Mouse (Mus musculus) adrenal gland, postnatal 25 days (tissue): ENCODE data around the gene Zfp292. TPM values are rescaled to one million over a fixed set of nuclear protein-coding genes. Genes with fewer than 3 reads are reported as not detected.

Experiments
- DNase-seq: peaks from one replicate; pipeline ENCODE4 v3.0.0; 2021; ENCODE audit warnings: mixed read lengths
- total RNA-seq: library from RNA; stranded (reverse); gene quantifications from 2 replicates; pipeline ENCODE4 v1.2.3, GENCODE M21; 2021

Zfp292 gene
- total RNA-seq, 1 experiment from 2014 or later: 22.6 TPM

- DNase-seq: no peak
Observed at GRCm38 (mm10) chr4:34882291-34882769, 430 bp downstream of the Zfp292 start.

DNA sequence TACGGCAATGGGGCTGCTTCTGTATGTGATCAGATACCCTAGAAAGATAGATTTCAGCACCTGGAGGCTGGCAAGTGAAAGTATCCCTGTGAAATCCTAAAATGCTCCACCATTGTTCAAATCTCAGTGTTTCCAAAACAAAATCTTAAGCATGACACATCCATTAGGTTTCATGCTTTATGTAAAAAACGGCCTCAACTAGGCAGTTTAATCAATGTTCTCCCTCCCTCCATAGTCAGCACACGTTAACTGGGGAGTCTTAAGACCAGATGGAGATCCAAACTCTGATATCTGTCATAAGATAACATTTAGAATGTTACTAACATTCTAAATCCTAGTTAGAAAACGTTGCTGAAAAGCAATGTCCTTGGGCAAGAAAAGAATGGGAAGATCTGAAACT is 909 bp downstream of the Zfp292 start:
- DNase-seq: no peak

DNA sequence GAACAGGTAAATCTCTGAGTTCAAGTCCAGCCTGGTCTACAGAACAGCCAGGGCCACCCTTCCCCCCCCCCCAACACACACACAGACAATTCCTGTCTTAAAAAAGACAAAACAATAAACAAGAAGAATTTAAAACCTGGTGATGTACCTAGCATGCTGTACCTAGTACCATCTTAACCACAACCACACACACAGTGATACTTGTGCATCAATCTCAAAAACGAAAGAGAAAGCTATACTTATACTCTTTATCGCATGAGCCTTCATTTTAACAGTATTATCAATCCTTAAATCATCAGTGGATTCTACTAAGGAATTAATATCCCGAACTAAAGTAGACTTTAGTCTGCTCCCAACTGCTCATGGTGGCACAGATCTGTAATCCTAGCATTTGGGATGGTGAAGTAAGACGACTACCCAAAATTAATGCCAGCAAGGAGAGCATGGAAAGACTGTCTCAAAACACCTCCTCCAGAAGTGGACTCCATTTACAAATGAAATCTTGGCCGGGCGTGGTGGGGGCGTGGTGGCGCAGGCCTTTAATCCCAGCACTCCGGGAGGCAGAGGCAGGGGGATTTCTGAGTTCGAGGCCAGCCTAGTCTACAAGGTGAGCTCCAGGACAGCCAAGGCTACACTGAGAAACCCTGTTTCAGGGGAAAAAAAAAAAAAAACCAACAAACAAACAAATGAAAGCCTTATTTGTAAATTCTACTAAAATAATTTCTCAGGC is 1.7 kb downstream of the Zfp292 start:
- no peak for DNase-seq

DNA sequence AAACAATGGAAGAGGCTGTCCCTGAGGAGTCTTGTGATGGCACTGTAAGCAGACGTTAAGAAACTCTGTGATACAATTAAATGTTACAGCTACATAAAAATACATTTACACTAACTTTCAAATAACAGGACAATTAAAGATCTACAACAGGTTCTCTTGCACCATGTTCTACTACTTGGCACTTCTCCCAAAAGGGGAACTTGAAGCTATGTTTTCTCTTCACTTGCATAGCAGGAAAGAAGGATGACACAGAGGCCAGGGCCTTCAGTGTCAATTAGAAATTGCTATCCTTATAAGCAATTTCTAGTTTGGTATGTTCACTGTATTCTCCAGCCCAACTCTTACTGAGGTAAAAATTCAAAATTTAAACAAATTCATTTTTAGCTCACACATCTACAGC is 8.5 kb downstream of the Zfp292 start:
- no peak for DNase-seq

DNA sequence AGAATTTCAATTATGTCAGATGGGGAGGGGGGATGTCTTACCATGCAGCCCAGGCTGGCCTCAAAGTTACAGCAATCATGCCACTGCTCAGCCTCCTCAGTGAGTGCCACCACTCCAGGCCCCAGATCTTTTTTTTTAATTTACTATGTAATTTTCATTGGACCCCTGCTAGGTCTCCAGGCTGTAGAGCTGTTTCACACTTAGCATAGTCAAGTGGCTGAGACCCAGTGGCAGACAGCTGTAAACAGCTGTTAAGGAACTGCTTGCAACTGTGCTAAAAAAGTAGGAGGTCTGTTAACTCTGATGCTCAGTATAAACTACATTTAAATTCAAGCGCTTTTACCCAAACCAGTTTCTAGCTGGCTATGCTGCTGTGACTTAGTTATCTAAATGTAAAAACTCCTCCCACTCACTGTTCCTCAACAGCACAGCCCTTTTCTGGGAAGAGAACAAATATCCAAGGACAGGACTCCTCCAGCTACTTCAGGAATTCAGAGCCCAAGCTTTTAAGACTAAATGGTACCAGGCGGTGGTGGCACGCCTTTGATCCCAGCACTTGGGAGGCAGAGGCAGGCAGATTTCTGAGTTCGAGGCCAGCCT is 9.8 kb downstream of the Zfp292 start:
- no peak for DNase-seq

DNA sequence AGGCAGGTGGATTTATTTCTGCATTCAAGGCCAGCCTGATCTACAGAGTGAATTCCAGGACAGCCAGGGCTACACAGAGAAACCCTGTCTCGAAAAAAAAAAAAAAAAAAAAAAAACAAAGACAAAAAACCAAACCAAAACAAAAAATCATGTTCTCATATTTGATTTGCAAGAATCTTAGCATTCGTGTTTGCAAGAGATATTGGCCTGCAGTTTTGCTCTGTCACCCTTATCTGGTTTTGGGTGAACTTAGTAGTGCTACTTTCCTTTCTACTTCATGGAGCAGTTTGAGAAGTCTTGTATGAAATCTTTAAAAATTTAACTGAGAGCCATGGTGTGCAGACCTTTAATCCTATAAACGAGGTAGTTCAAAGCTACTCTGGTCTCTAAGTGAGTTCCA is 12.9 kb downstream of the Zfp292 start:
- no peak for DNase-seq

DNA sequence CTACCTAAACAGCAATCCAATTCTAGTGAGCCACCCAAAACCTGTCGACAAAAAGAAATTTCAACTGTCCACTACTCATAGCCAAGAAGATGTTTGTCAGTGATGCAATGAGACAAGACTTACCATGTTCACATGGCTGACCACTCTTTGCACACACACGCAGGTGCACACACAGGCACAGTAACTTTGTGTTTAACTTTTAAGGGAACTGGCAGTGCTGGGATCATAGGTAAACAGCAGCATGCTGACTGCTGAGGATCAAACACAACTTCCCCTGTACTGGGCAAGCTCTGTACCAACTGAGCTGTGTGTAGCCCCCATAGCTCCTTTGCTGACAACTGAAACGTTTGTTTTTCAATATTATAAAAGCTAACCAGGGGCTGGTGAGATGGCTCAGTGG is 21.3 kb downstream of the Zfp292 start:
- DNase-seq: no peak

DNA sequence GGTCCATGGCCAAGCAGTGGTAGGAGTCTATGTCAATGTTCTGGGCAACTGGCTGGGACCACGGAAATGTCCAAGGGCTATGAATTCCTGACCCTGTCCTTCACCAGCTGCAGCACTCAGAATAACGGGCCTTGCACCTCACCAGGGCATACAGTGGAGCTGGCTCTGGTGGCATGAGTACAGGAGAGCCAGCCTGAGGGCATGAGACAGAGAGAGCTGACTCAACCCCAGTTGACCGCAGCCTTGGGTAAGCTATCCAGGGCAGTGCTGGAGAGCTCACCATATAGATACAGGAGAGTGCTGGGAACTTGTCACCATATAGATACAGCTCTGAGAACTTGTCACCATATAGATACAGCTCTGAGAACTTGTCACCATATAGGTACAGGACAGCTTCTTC is 23.3 kb downstream of the Zfp292 start:
- DNase-seq: peak; percentile 23

DNA sequence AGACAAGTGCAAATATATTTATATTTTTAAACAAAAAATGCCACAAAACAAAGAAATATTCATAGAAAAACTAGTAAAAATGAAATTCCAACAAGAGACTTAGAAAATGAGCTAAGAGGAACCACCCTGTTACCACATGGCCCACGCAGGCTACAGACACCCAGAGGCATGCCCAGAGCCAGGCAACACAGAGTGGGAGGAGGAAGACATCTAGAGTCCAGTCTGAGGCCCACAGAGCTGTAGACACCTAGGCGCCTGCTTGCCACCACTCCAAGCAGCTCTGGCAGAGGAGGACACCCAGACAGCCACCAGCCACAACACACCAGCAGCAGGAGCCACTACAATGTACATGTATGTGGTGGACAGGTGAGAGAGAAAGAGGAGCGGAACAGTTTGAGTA is 23.9 kb downstream of the Zfp292 start:
- DNase-seq: no peak

DNA sequence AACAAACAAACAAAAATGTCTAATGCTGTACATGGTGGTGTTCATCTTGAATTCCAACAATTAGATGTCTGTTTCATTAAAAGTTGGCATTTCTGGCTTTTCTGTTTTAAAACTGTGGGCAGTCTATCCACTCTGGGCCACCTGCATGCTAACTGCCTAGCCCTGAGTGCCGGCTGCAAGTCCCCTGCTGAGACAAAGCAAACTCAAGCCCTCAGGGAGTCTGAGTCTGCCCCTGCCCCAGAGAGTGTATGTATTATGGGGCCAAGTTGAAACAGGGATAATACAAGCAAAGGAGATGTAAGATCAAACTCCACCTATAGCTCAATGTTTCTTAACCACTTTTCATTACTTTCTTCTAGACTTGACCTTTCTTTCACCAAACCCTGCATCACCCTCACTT is 26.8 kb downstream of the Zfp292 start:
- no peak for DNase-seq

- no peak for DNase-seq
Observed at GRCm38 (mm10) chr4:34852051-34852450, 30.7 kb downstream of the Zfp292 start.

DNA sequence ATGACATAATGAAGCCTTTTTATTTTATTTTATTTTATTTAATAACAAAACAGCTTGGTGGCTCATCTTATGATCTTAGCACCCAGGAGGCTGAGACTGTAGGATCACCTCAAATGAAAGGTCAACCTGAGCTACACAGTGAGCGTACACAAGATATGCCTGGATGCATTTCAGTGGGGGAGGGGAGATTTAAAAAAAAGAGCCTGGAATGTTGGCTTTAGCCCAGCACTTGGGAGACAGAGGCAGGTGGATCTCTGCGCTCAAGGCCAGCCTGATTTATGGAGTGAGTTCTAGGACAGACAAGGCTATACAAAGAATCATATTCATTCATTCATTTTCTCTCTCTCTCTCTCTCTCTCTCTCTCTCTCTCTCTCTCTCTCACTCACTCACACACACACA is 32.6 kb downstream of the Zfp292 start:
- no peak for DNase-seq

DNA sequence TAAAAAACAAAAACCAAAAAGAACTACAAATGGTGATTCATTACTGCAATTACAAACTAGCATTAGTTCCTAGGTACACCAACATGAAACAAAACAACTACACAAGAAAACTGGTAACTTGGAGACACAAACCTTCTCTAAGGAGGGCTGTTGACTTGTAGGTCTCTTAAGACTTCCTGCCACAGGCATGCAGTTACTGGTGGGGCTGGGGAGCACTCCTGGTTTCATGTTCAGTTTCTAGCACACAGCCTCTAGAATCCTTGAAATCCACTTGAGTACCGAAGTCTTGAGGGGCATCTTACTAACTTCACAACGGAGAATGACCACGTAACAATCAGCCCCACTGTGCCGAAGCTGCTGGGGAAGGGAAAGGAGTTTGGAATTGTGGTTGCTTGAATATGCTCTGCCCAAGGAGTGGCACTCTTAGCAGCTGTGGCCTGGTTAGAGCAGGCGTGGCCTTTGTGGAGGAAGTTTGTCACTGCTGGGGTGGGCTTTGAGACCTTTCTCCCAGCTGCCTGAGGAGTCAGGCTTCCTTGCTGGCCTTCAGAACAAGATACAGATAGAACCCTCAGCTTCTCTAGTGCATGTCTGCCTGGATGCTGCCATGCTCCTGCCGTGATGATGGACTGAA is 35.0 kb downstream of the Zfp292 start:
- DNase-seq: no peak

- DNase-seq: no peak
Observed at GRCm38 (mm10) chr4:34843839-34844238, 38.9 kb downstream of the Zfp292 start.

GRCm38 (mm10) chr4:34842826-34843225 is 39.9 kb downstream of the Zfp292 start:
- DNase-seq: no peak

GRCm38 (mm10) chr4:34831496-34831895 is 51.3 kb downstream of the Zfp292 start:
- no peak for DNase-seq

DNA sequence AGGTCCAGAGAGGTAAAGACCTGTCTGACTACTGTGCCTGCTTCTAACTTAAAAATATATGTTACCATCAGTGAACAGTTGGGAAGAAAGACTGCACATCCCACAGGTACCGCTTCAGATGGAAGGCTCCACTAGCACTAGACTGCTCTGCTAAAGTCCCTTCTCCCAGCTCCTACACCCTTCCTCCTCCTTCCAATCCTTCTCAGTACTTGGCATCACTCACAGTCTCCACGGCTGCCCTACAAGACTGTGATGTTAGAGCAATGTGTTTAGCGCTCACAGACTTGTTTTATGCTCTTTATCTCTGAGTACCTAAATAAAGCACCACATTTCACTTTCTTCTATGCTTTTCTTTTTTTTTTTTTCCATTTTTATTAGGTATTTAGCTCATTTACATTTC is 53.3 kb downstream of the Zfp292 start:
- DNase-seq: no peak

DNA sequence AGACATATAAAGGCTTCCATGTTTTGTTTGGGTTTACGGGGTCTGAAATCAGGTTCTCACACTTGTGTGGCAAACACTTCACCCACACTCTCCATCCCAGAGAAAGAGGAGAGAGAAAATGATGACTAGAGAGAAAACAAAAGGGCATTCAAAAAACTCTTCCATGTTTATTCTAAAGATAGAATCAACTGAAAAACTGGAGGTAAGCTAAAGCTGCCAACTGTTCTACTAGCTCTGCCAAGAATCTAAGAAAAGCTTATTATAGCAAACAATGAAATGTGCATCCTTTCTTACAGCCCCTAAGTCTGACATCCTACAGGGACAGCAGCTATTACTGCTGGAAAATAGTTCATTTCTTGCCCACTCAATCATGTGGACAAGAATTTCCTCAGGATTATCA is 58.9 kb downstream of the Zfp292 start:
- DNase-seq: no peak

DNA sequence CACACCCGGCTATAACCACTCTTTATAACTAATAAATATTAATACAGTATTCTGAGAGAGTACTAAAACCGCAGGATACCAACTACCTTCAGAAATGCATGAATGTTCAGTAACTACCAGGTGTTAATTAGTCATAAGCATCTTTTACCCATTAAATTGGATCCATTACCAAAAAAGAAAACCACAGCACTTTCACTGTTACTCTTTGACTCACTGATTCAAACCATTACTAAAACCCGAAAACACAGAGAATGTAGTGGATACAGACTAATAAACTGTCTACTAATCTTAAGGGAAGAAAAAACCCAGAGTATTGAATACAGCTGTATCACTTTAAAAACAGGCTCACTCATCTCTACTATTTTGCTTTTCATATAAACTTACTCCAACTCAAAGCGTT is 62.9 kb downstream of the Zfp292 start:
- DNase-seq: no peak

DNA sequence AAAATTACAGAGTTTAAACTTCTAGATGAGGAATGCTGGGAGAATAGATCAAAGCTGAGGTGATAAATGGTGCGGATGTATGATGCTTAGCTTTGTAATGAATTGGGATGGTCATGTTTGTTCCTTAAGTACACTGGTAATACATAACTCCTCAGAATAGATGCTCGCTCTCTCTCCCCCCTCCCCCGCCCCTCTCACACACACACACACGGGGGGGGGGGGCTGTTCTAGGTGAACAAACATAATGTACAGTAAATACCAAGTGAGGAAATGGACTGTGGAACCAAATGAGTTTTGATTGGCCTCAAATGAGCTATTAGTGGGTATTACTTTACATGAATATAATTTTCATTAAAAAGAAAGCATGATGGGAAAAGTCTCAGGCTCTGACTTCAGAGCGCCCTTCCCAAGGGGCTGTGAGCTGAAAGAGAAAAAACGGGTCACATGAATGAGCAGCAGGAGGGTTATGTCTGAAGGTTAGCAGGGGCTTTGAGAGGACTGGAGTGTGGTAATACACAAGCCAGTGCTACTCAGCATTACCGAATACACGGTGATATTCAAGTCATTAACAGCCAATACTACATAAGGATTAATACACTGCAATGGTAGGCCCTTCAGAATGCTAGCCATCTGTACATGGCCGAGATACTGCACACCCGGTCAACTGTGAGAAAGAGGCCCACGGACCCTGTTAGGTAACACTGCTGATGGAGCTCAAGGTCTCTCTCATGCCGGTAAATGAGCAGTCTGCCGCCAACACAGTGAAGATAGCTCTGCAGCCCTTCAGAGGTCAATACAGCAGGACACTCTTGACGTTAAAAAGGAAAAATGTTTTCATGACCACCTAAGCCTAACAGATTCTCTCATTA is 81.4 kb downstream of the Zfp292 start:
- DNase-seq: no peak

DNA sequence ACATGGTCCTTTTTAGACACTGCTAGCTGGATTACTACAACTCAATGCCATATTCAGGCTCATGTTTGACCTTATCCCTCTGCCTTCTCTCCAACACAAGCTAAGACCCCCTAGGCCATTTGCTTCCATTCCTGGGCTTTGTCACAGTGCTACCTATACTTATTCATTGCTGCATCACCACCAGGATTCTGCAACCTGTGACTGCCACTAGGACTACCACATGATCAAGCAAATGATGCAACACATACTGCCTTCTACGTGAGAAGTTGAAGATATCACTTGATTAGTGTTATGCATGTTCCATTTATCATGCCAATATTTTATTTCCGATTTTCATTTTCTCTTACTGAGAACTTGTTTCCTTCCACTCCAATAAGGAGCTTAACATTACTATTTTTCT is 84.8 kb downstream of the Zfp292 start:
- no peak for DNase-seq

GRCm38 (mm10) chr4:34797294-34797983 is 85.3 kb downstream of the Zfp292 start:
- DNase-seq: no peak
